Mouse (Mus musculus) hindbrain, embryonic 13.5 days (tissue): Measurements from ENCODE around the gene Mfap2. TPM values are rescaled to one million over a fixed set of nuclear protein-coding genes. Genes with fewer than 3 reads are reported as not detected.

ENCODE experiments used
- polyA plus RNA-seq: library from polyadenylated mRNA; unstranded; fragments of >200 nt; fragmentation: Nextera tagmentation; extraction: Ambion mirVana; gene quantifications from 2 replicates; pipeline ENCODE4 v1.2.1, GENCODE M21; 2015

The Mfap2 gene
- polyA plus RNA-seq, 1 experiment from 2014 or later = 198 TPM

Other genes with a start within 250 kb of the Mfap2 start
- gene Padi4, start 236.2 kb upstream of the Mfap2 start, polyA plus RNA-seq = 0.09 and 0.13 TPM in 2 replicates
- not detected in 2 replicates for gene Padi3, start 199.8 kb upstream of the Mfap2 start, polyA plus RNA-seq
- not detected in 2 replicates for gene Padi1, start 164.6 kb upstream of the Mfap2 start, polyA plus RNA-seq
- 0.89 and 1.1 TPM in 2 replicates for gene Padi2, start 104.1 kb upstream of the Mfap2 start, polyA plus RNA-seq
- gene Sdhb, start 49.2 kb upstream of the Mfap2 start, polyA plus RNA-seq = 442 and 459 TPM in 2 replicates
- gene Atp13a2, start 23.5 kb upstream of the Mfap2 start, polyA plus RNA-seq = 140 TPM in 2 replicates
- gene Crocc, start 50.1 kb downstream of the Mfap2 start, polyA plus RNA-seq = 6.0 and 6.2 TPM in 2 replicates
- gene Necap2, start 67.9 kb downstream of the Mfap2 start, polyA plus RNA-seq = 52.6 and 57.3 TPM in 2 replicates
- gene Spata21, start 77.9 kb downstream of the Mfap2 start, polyA plus RNA-seq = 0.17 and 0.40 TPM in 2 replicates
- 28.9 and 29.3 TPM in 2 replicates for gene Szrd1, start 129.4 kb downstream of the Mfap2 start, polyA plus RNA-seq
- 21.9 and 22.3 TPM in 2 replicates for gene Fbxo42, start 137.5 kb downstream of the Mfap2 start, polyA plus RNA-seq
- gene Rsg1, start 203.5 kb downstream of the Mfap2 start, polyA plus RNA-seq = 8.1 and 8.5 TPM in 2 replicates
- gene Arhgef19, start 229.1 kb downstream of the Mfap2 start, polyA plus RNA-seq = 1.4 TPM in 2 replicates